Mouse (Mus musculus) MEL (cell line): ENCODE measurements around the gene Tmem52b. TPM values are rescaled to one million over a fixed set of nuclear protein-coding genes. Genes with fewer than 3 reads are reported as not detected.

Experiments used
- DNase-seq: peaks from one replicate; pipeline ENCODE4 v3.0.0; 2011; ENCODE audit warnings: low read depth, low spot score
- H3K27ac ChIP-seq: 2 replicates; pipeline ENCODE4 v1.5.1; 2012; ENCODE audit warnings: low read depth, mild to moderate bottlenecking, control low read depth, low read length, moderate library complexity; ENCODE audit not compliant: control insufficient read depth
- H3K27me3 ChIP-seq, 2 experiments: fragments of 150-350 bp in 1 of 2; sonication (generic) in 1 of 2; 2 replicates each; pipeline ENCODE4 v1.6.1; 2012; ENCODE audit warnings: low read length in 2 of 2, mild to moderate bottlenecking in 2 of 2, improper control_type of control experiment in 1 of 2, moderate library complexity in 1 of 2; ENCODE audit not compliant: insufficient read depth in 2 of 2, control insufficient read depth in 1 of 2
- H3K36me3 ChIP-seq, 2 experiments: 2 replicates each; pipeline ENCODE4 v1.6.1; 2012 to 2014; ENCODE audit warnings: low read length in 2 of 2, improper control_type of control experiment in 1 of 2, inconsistent platforms in 1 of 2, mild to moderate bottlenecking in 1 of 2; ENCODE audit not compliant: insufficient read depth in 2 of 2, control insufficient read depth in 1 of 2
- H3K4me1 ChIP-seq, 2 experiments: fragments of 150-350 bp in 1 of 2; sonication (generic) in 1 of 2; 2 replicates each; pipeline ENCODE4 v1.6.1; 2012; ENCODE audit warnings: low read length in 2 of 2, improper control_type of control experiment in 1 of 2, mild to moderate bottlenecking in 1 of 2; ENCODE audit not compliant: insufficient read depth in 2 of 2, control insufficient read depth in 1 of 2
- H3K4me3 ChIP-seq, 2 experiments: fragments of 150-350 bp in 1 of 2; sonication (generic) in 1 of 2; 2 replicates each; pipeline ENCODE4 v1.5.1; 2012; ENCODE audit warnings: low read depth in 2 of 2, low read length in 2 of 2, mild to moderate bottlenecking in 2 of 2, moderate library complexity in 2 of 2, control low read depth in 1 of 2, improper control_type of control experiment in 1 of 2; ENCODE audit not compliant: control insufficient read depth in 1 of 2, insufficient read depth in 1 of 2
- H3K79me2 ChIP-seq: 2 replicates; pipeline ENCODE4 v1.6.1; 2012; ENCODE audit warnings: mild to moderate bottlenecking, low read length, moderate library complexity; ENCODE audit not compliant: control insufficient read depth, poor library complexity, insufficient read depth
- H3K9ac ChIP-seq: 2 replicates; pipeline ENCODE4 v1.6.1; 2012; ENCODE audit warnings: low read depth, mild to moderate bottlenecking, control low read depth, low read length, moderate library complexity; ENCODE audit not compliant: control insufficient read depth, poor library complexity, severe bottlenecking
- H3K9me3 ChIP-seq: fragments of 150-350 bp; sonication (generic); replicated peaks from 2 replicates; pipeline ENCODE4 v1.6.1; 2012; ENCODE audit warnings: mild to moderate bottlenecking, low read length, improper control_type of control experiment, moderate library complexity; ENCODE audit not compliant: insufficient read depth
- BHLHE40 ChIP-seq: IDR thresholded peaks from 2 replicates; pipeline ENCODE4 v1.6.1; 2012; ENCODE audit warnings: low read depth, mild to moderate bottlenecking, inconsistent platforms, low read length, improper control_type of control experiment, borderline replicate concordance
- CHD2 ChIP-seq: IDR thresholded peaks from 2 replicates; pipeline ENCODE4 v1.6.1; 2011; ENCODE audit warnings: low read length, improper control_type of control experiment
- E2F4 ChIP-seq: IDR thresholded peaks from 2 replicates; pipeline ENCODE4 v1.6.1; 2011; ENCODE audit warnings: low read depth, low read length, improper control_type of control experiment, borderline replicate concordance
- EP300 ChIP-seq, 2 experiments: IDR thresholded peaks; 2 replicates each; pipeline ENCODE4 v1.6.1; 2011; ENCODE audit warnings: improper control_type of control experiment in 2 of 2, low read length in 2 of 2, low read depth in 1 of 2, mild to moderate bottlenecking in 1 of 2
- ETS1 ChIP-seq: IDR thresholded peaks from 2 replicates; pipeline ENCODE4 v1.6.1; 2012; ENCODE audit warnings: low read depth, mild to moderate bottlenecking, inconsistent platforms, low read length, improper control_type of control experiment, moderate library complexity
- GABPA ChIP-seq: IDR thresholded peaks from 2 replicates; pipeline ENCODE4 v1.6.1; 2012; ENCODE audit warnings: low read depth, mild to moderate bottlenecking, inconsistent platforms, low read length, improper control_type of control experiment, moderate library complexity
- KAT2A ChIP-seq: conservative IDR thresholded peaks from 2 replicates; pipeline ENCODE4 v1.6.1; 2012; ENCODE audit warnings: low read depth, low read length, improper control_type of control experiment, inconsistent platforms
- MAFK ChIP-seq: IDR thresholded peaks from 2 replicates; pipeline ENCODE4 v1.6.1; 2011; ENCODE audit warnings: low read depth, mild to moderate bottlenecking, low read length, improper control_type of control experiment, borderline replicate concordance
- MAX ChIP-seq: IDR thresholded peaks from 2 replicates; pipeline ENCODE4 v1.6.1; 2011; ENCODE audit warnings: low read length, improper control_type of control experiment
- MYB ChIP-seq: IDR thresholded peaks from 2 replicates; pipeline ENCODE4 v1.6.1; 2011; ENCODE audit warnings: mild to moderate bottlenecking, low read depth, low read length, improper control_type of control experiment
- MYC ChIP-seq: IDR thresholded peaks from 2 replicates; pipeline ENCODE4 v1.6.1; 2011; ENCODE audit warnings: low read depth, mild to moderate bottlenecking, low read length, improper control_type of control experiment, moderate library complexity
- NELFE ChIP-seq: IDR thresholded peaks from 2 replicates; pipeline ENCODE4 v1.6.1; 2011; ENCODE audit warnings: low read depth, low read length, improper control_type of control experiment
- NRF1 ChIP-seq: IDR thresholded peaks from 2 replicates; pipeline ENCODE4 v1.6.1; 2014; ENCODE audit warnings: low read depth, mild to moderate bottlenecking, inconsistent platforms, low read length, improper control_type of control experiment, moderate library complexity; ENCODE audit not compliant: poor library complexity, insufficient read depth, severe bottlenecking
- POLR2AphosphoS5 ChIP-seq: IDR thresholded peaks from 2 replicates; pipeline ENCODE4 v1.6.1; 2012; ENCODE audit warnings: low read depth, borderline replicate concordance, mild to moderate bottlenecking, inconsistent platforms, low read length, moderate library complexity, mixed read lengths
- RAD21 ChIP-seq: IDR thresholded peaks from 2 replicates; pipeline ENCODE4 v1.6.1; 2011; ENCODE audit warnings: mild to moderate bottlenecking, low read depth, low read length, improper control_type of control experiment
- SIN3A ChIP-seq: IDR thresholded peaks from 2 replicates; pipeline ENCODE4 v1.6.1; 2012; ENCODE audit warnings: low read length, improper control_type of control experiment, inconsistent platforms
- SMC3 ChIP-seq: IDR thresholded peaks from 2 replicates; pipeline ENCODE4 v1.6.1; 2011; ENCODE audit warnings: low read depth, low read length, improper control_type of control experiment
- TCF12 ChIP-seq: IDR thresholded peaks from 2 replicates; pipeline ENCODE4 v1.6.1; 2014; ENCODE audit warnings: low read depth, mild to moderate bottlenecking, inconsistent platforms, low read length, improper control_type of control experiment, moderate library complexity
- UBTF ChIP-seq: IDR thresholded peaks from 2 replicates; pipeline ENCODE4 v1.6.1; 2012; ENCODE audit warnings: low read depth, mild to moderate bottlenecking, inconsistent platforms, low read length, improper control_type of control experiment, moderate library complexity, borderline replicate concordance; ENCODE audit not compliant: insufficient read depth
- USF1 ChIP-seq: IDR thresholded peaks from 2 replicates; pipeline ENCODE4 v1.6.1; 2014; ENCODE audit warnings: low read depth, mild to moderate bottlenecking, inconsistent platforms, low read length, improper control_type of control experiment, moderate library complexity
- USF2 ChIP-seq, 2 experiments: IDR thresholded peaks; 2 replicates each; pipeline ENCODE4 v1.6.1; 2011 to 2012; ENCODE audit warnings: improper control_type of control experiment in 2 of 2, low read length in 2 of 2, borderline replicate concordance in 1 of 2, inconsistent platforms in 1 of 2, low read depth in 1 of 2, mild to moderate bottlenecking in 1 of 2; ENCODE audit not compliant: insufficient read depth in 1 of 2
- ZC3H11A ChIP-seq: IDR thresholded peaks from 2 replicates; pipeline ENCODE4 v1.6.1; 2012; ENCODE audit warnings: low read depth, mild to moderate bottlenecking, inconsistent platforms, low read length, improper control_type of control experiment
- ZKSCAN1 ChIP-seq: IDR thresholded peaks from 2 replicates; pipeline ENCODE4 v1.6.1; 2012; ENCODE audit warnings: low read depth, mild to moderate bottlenecking, inconsistent platforms, low read length, improper control_type of control experiment, moderate library complexity
- ZMIZ1 ChIP-seq: IDR thresholded peaks from 2 replicates; pipeline ENCODE4 v1.6.1; 2012; ENCODE audit warnings: low read depth, mild to moderate bottlenecking, inconsistent platforms, low read length, improper control_type of control experiment, moderate library complexity
- ZNF384 ChIP-seq: IDR thresholded peaks from 2 replicates; pipeline ENCODE4 v1.6.1; 2012; ENCODE audit warnings: low read depth, mild to moderate bottlenecking, inconsistent platforms, low read length, improper control_type of control experiment
- polyA plus RNA-seq, 2 experiments: library from polyadenylated mRNA; stranded (reverse) in 1 of 2; unstranded in 1 of 2; fragments of >175 nt in 1 of 2; fragments of >200 nt in 1 of 2; gene quantifications; 2 replicates each; pipeline versions ENCODE4 v1.2.1 to v1.2.4; 2012; ENCODE audit warnings: low replicate concordance in 2 of 2, low read depth in 1 of 2; ENCODE audit not compliant: insufficient read length in 2 of 2, insufficient read depth in 1 of 2, missing spikeins in 1 of 2
- total RNA-seq: library from RNA; depleted of rRNA; stranded (reverse); fragments of 300-350 nt; gene quantifications from 2 replicates; pipeline ENCODE4 v1.2.3, GENCODE M21; 2012

Tmem52b gene
- total and polyA plus RNA-seq, 3 experiments = not detected

GRCm38 (mm10) chr6:129526069-129526468 is 13.7 kb downstream of the Tmem52b start:
- no peak overlapping the region for H3K9ac ChIP-seq
- no peaks in the 10 kb centered on the region for H3K36me3 ChIP-seq
- no peak for TF ChIP-seq POLR2AphosphoS5
- no peak for TF ChIP-seq NELFE
- TF ChIP-seq BHLHE40 = no peak
- TF ChIP-seq GABPA = no peak
- TF ChIP-seq MAX = no peak
- no peak for TF ChIP-seq MAFK
- TF ChIP-seq SMC3 = no peak
- TF ChIP-seq SIN3A = no peak
- TF ChIP-seq ZC3H11A = no peak
- TF ChIP-seq MYC = no peak
- no peak for TF ChIP-seq ZNF384
- no peak for TF ChIP-seq KAT2A
- TF ChIP-seq EP300 (IDR thresholded peaks at IDR 0.05; ENCODE audit: low read depth in 1 of 2, low read length in 2 of 2) = no peak
- no peak for TF ChIP-seq ZKSCAN1
- H3K4me3 ChIP-seq = no peak overlapping the region
- H3K79me2 ChIP-seq = no peaks in the 10 kb centered on the region
- no peaks in the 10 kb centered on the region for H3K4me1 ChIP-seq
- H3K27me3 ChIP-seq = peaks cover 3 to 10% of the 10 kb centered on the region in 2 experiments; a peak in 2 of 4 replicates
- no peak overlapping the region for H3K27ac ChIP-seq
- H3K9me3 ChIP-seq = no peaks in the 10 kb centered on the region
- DNase-seq = no peak

GRCm38 (mm10) chr6:129527416-129527815 is 15.1 kb downstream of the Tmem52b start:
- no peak overlapping the region for H3K4me3 ChIP-seq
- H3K36me3 ChIP-seq = no peaks in the 10 kb centered on the region
- TF ChIP-seq TCF12 (no peak), POLR2AphosphoS5 (no peak), BHLHE40 (no peak), UBTF (no peak), MYC (no peak), NRF1 (no peak), CHD2 (no peak), SIN3A (no peak), GABPA (no peak), ZMIZ1 (no peak), ZNF384 (no peak), MAFK (no peak), USF2 (IDR thresholded peaks at IDR 0.05; ENCODE audit: borderline replicate concordance in 1 of 2, insufficient read depth in 1 of 2, low read depth in 1 of 2, low read length in 2 of 2) (no peak), ZC3H11A (no peak), SMC3 (no peak), RAD21 (no peak), ETS1 (no peak), E2F4 (no peak), MYB (no peak), USF1 (no peak)
- H3K9ac ChIP-seq = no peak overlapping the region
- DNase-seq = no peak
- no peak overlapping the region for H3K27ac ChIP-seq
- peaks cover 0 to 2% of the 10 kb centered on the region in 2 experiments; a peak in 2 of 4 replicates for H3K4me1 ChIP-seq
- H3K27me3 ChIP-seq = peaks cover 3 to 10% of the 10 kb centered on the region in 2 experiments; a peak in 2 of 4 replicates
- no peaks in the 10 kb centered on the region for H3K9me3 ChIP-seq
- no peaks in the 10 kb centered on the region for H3K79me2 ChIP-seq
